Mouse (Mus musculus) CH12F3 (cell line): ENCODE measurements around the gene Macrod1.

ENCODE experiments used
- in situ Hi-C: fragments of 300-500 bp; cut with MboI; formaldehyde crosslinking; loops from 2 replicates; pipeline ENCODE4 v1.14.3; 2020; ENCODE audit warnings: low sequenced_read_pairs

Gene Macrod1

DNA sequence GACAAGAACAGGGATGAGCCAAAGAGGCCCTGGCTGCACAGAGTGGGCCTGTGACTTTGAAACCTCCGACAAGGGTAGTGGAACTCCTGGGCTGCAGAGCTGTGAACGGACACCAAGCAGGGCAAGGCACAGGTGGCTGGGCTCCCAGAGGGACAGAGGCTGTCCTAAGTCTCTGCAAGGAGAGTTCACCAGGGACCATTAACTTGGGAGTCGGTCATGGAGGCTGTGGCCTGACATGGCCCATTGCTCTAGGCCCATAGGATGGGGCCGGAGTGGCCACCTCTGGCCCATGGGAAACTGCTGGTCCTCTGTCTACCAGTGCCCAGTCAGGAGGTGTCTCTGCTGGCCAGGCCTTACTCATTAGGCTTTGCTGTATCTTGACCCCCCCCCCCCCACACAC lies 55.1 kb downstream of the Macrod1 start:
- in situ Hi-C loops: no loop called here

DNA sequence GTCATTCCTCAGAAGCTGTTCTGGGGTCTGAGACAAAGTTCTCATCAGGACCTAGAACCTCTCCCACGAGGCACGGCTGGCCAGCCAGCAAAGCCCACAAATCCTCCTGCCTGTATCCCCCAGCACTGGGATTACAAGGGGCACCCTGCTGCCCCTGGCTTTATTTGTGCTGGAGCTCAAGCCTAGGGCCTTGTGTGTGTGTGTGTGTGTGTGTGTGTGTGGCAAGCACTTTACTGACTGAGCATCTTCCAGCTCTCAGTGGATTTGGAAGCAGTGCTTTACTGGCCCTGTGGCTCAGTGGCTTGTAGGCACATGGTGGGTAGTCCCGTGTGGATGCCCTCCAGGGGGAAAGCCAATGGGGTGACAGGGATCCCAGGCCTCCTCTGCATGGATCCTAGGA lies 56.0 kb downstream of the Macrod1 start:
- in situ Hi-C loops: no loop called here

DNA sequence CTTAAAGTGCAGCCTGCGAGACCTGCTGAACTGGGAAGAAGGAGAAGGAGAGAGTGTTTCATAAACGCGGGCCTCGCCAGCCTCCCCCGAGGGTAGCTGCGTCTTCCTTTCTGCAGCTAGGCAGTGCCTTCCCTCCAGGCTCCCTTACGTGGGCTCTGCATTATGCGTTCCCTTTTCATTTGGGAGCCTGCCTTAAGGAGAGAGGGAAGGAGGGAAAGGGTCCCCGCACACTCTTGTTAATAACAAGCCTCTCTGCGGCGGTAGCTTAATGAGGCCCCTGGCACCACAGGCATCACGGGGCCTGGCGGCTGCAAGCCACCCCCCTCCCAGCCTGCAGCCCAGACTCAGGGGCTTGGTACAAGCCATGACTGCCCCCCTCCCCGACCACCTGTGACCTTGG lies 57.0 kb downstream of the Macrod1 start:
- in situ Hi-C loops: no loop called here

DNA sequence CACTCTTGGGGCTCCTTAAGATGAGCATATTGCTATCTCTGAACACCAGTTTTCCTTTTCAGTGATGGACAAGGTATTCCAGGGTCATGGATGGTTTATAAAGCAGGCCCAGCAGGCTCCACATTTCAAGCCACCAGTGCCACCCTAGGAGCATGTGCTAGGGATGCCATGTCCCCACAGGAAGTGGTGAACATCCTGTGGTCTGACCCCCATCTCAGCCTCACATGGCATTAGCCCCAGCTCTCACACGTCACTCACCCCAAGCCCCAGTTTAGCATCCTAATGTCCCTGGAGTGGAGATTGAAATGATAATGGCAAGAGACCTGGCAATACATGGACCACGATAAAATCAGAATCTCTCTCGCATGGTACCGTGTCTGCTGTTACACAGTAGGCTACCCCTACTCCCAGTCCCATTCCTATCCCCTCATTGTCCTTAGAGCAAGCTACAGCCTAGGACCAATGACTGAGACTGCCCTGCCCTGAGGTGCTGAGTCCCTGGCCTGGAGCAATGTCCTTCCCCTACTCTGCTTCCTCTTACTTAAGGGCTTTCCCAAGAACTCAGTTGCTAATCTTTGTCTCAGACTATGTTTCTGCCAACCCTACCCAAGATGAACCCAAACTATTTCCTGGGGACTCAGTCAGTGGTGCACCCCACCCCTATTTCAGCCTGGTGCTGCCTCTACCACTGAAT lies 59.6 kb downstream of the Macrod1 start:
- in situ Hi-C loops: no loop called here

DNA sequence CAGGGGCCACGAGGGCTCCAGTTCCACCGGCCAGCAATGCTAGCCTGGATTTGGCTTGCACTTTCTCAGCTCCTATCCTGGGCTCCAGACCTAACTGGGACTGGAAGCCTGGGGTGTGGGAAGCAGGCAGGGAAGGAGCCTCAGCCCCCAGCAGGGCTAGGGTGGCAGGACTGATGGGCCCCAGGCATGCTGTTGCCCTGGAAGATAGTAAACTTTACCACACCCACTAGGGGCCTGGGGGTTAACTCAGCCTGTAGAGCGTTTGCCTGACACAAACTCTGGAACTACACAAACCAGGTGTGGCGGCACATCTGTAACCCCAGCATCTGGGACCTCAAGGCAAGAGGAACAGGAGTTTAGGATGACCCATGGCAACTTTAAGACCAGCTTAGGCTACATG lies 60.5 kb downstream of the Macrod1 start:
- in situ Hi-C loops: no loop called here

DNA sequence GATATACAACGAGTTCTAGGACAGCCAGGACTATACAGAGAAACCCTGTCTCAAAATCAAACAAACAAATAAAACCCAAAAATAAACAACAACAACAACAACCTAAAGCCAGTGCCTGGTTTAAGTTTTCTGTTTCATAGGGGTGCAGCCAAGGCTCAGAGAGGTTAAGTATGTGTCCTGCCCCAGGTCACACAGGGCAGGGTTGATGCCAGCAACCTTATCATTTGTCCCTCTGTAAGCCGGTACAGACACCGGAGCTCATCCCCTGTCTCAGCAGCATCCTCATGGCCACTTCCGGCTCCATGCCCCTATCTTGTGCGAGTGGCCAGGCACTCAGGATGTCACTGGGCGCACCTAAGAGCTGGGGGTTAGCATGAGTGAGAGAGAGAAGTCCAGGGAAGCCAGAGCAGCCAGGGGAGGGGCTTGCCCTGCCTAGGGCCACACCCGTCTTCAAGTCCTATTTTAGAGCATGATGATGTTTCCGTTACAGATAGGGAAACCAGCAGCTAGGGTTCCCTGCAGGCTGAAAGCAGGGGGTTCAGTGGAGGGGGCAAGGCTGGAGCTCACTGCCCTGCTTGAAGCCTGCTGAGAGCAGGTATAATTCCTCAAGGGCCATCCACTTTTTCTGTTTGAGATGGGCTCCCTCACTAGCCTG lies 61.2 kb downstream of the Macrod1 start:
- in situ Hi-C loops: no loop called here

DNA sequence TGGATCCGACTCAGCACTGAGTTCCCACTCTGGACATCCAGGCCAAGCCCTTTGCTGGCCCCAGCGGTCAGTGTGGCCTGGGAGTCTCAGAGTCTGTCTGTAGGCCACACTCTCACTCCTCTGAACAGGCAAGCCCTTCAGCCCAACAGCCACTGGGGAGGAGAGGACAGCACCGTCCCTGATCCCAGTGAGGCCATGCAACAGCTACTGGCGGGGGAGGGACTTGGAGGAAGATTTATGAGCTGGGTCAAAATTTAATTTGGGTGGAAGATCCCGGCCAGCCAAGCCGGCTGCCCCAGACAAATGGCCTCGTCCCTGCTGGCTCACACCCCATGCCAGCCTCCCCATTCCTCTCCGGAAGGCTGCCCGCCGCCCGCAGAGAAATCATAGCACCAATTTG lies 64.6 kb downstream of the Macrod1 start:
- in situ Hi-C loops: no loop called here

DNA sequence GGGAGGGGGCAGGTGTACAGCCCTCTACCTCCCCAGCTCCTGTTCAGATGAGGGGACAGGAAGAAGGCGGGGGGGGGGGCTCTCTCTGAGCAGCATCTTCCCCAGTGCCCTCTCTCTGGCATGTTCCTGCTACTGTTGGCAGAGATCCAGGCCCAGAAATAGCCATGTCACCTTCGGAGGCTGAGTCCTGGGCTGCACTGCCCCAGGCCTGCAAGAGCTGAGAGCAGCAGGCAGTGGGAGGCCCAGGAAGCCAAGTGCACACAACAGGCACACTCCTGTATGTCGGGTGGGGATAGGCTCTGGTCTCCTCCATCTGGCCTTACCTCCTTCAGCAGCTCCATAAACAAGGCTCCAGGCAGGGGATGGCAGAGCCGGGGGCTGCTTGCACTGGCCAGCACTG lies 65.7 kb downstream of the Macrod1 start:
- in situ Hi-C loops: no loop called here

DNA sequence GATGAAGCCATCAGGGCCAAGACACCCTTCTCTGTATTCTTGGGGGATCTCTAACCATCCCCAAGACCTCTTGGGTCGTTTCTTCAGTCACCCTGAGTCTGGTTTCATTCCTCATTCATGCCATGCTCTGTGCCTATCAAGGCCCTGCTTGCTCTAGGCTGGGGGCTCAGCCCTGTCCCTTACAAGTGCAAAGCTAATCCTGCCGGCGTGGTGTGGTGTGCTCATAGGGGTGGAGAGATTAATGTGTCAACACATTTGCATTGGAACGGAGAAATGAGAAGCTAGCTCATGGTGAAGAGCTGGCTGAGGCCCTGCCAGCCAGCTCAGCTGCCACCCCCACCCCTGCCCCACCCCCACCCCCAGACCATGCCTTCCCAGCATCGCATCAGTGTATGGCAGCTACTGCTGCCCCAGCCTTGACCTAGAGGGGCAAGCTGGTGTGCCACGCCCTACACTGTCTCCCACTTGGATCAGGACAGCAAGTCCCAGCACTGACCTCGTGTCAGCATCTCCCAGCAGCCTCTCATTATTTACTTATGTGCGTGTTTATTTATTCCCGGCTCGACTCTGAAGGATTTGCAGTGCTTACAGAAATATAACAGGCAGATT lies 66.2 kb downstream of the Macrod1 start:
- in situ Hi-C loops: no loop called here

DNA sequence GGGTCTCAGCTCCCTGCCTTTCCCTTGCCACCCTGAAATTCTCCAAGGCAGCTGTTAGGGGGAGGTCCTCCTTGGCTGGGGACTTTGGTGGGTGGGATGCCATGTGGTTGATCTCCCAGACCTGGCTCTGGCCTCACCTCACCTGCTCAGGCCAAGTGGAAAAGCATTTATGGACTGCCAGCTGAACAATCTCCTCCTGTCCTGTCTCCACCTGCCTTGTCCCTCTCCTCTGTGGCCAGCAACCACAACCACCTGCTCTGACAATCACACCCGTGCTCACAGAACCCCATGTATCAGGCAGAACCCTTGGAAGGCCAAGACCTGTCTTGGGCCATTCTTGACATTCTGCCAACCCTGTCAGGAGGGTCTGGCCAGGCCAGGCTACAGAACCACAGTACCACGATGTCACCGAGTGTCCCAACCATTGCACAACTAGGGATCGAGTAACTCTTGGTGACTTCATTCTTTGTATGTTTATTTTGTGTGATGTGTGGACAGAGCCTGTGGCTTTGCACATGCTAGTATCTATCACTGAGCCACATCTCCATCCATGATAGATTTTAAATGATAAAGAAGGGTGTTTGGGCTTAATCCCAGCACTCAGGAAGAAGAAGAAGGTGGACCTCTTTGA lies 69.0 kb downstream of the Macrod1 start:
- in situ Hi-C loops: no loop called here

DNA sequence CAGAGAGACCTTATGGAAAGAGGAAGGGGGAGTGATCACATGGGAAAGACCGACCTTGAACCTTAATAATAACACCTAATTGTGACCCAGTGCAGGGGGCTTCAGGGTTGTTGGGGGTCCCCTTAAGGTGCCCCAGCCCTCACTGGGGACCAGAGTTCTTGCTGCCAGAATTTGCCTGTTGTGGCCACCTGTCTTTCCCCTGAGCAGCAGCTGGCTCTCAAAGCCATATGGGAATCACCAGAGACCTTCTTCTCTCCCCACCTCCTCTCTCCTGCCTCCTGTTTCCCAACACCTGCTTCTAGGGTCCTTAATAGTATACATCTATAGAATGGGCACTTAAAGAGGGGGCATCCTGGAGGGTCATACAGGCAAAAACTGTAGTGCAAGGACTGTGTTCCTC lies 69.6 kb downstream of the Macrod1 start:
- in situ Hi-C loops: no loop called here

DNA sequence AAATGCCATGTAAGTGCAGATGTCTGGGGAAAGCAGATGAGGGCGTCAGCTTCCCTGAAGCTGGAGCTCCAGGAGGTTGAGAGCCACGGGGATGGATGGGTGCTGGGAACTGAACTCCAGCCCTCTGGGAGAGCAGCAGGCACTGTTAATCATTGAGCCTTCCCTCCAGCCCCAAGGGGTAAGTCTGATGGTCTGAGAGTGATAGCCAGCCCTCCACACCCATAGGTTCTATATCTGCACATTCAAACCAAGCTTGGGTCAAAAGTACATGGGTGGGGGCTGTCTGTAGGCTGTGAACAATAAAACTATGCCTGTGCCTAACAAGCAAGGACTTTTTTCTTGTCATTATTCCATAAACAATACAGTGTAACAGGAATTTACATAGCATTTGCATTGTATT lies 70.3 kb downstream of the Macrod1 start:
- in situ Hi-C loops: no loop called here

DNA sequence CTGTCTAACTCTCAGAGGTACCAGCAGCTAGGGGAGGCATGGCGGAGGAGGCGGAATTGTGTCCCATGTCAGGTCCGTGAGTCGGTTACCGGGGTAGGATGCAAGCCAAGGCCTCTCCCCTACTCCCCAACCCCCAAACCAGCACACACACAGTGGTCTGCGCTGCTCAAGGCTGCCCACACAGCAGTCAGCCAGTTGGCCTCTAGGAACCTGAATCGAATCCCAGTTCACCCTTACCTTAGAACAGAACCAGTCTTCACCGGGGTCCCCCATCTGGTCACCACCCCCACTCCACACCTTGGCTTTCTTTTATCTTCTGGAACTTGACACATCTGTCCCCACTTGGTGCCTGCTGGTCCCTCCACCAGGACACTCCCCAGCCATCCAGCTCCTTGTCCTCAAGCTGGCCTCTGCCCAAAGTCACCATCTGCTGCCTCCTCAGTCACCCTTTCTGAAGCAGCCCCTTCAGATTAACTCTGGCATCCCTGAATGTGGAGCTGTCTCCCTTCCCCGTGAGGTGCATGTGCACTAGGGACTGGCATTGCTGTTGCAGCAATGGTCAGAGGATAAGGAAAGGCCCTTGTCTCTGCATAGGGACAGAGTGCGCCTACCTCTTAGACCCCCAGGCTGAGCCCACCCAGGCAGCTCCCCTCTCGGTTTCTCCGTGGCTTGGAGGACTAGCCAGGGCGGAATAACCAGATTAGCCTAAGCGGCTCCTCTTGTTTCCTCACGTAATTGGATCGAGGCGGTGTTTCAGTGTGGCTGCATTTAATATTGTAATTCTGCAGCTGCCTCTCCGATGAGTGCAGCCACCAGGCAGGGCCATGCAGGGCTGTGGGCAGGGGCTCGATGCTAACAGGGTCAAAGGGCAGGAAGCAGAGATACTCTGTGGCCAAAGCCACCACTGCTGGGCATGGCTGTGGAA lies 72.2 kb downstream of the Macrod1 start:
- in situ Hi-C loops: no loop called here

DNA sequence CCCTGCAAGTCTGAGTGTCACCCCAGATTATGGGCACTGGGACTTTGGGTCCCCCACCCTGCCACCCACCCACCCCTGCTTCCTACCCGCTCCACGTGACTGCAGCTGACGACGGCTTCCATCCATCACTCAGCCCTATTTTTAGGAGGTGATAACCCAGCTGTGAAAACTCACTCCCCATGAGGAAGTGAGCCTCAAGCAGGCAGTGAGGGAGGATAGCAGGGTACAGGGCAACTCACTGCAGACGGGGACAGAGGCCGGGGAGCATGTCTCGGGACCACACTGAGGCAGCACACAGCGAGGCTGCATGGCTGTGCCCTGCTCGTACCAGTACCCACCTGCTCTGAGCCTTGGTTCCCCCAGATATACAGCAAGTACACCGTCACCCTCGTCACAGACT lies 73.7 kb downstream of the Macrod1 start:
- in situ Hi-C loops: no loop called here

DNA sequence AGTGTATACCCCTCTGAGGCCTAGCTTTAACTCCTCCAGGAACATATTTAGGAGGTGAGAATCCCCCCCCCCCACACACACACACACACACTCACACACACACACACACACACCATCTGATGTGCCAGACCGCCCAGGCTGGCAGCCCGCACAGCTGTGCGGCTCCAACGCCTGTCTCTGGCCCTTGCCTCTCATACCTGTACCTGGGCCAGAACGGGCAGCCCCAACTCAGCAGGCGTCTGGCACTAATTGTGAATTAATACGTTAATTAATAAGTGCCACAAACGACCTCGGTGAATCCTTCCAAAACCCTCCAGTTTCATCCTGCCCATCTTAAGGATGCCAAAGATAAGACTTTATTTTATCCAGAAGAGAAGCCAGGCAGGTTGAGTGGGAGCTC lies 76.8 kb downstream of the Macrod1 start:
- in situ Hi-C loops: no loop called here

DNA sequence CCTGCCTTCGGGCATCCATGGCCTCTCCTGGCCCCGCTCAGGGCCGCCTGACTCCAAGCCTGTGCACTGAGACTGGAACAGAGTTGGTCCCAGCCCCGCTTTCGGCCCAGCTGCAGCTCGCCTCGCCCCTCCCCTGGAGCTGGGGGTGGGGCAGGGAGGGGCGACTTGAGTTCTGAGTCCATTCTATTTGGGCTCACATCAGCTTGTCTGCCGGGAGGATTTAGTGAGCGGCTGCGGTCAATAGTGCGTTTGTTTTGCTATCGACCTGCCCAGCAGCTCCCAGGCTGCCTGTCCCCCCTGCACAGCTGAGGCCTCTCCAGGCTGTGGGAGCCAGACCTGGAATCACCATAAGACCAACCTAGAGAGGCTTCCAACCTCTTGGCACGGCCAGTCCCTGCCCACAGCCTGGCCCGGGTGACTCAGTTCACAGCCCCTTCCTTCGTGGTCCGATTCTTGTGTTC lies 78.1 kb downstream of the Macrod1 start:
- in situ Hi-C loops: no loop called here

DNA sequence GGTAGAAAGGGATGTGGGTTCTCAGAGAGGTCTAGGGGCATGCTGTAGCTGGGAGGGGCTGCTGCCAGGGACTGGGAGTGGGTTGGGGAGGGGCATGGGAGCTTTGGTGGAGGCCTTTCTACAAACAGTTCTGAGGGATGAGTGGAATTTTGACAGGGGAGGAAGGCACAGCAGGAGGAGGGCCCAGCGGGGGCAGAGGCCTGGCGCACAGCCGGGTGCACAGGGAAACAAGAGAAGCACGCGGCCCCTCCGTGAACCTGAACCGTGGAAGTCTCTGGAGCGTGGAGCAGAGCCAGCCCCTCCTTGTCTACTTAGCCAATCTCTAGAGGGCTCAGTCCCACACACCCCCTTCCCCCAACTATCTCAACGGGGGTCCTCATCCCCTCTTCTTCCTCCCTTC lies 78.9 kb downstream of the Macrod1 start:
- in situ Hi-C loops: no loop called here

DNA sequence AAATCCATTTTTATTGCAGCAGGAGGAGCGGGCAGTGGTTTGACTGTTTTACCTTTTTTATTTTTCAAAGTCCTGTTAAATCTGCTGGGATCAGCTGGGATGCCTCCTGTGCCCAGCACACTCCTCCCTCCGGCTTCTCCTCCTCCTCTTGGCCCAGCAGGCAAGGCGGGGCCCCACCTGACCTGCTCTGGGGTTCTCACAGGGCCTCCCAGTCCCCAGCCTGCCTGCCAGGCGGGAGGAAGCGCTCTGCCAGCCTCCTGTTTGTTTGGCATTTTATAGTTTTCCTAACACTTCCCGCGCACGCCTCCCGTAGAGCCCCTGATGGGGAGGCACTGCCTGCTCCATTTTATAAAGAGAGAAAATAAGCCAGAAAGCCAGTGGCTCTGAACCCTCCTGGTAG lies 79.4 kb downstream of the Macrod1 start:
- in situ Hi-C loops: no loop called here

DNA sequence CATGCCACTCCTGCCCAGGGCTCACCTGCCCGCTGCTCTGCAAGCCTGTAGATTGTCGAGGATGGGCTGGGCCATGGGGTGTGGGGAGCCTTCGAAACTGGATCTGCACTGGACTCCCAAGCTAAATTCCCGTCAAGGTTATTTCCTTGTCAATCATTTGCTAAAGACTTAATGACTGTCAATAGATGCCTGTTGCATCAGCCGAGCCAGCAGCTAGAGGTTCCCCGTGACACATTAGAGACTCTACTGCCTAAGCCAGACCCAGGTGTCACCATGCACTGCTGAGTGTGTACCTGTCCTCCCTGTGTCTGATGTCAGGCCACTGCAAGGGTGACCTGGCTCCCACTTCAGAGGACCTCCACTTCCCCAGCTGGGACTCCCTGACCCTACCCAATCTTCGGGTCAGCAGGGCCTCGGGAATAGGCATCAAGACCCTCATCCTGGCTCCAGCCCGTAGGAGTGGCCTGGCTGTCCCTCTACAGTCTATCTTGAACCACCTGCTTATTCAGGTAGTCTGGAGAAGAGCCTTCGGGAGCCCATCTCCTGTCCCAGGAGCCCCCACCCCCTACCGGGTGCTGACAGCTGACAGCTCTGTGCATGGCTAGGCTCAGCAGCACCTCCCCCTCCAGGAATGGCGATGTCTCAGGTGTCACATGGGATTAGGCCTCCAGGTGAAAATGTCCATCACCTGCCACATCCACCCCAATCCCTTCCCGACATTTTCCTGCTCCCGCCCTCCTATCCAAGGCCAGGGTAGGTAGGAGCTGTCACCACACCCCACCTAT lies 80.3 kb downstream of the Macrod1 start:
- in situ Hi-C loops: no loop called here

DNA sequence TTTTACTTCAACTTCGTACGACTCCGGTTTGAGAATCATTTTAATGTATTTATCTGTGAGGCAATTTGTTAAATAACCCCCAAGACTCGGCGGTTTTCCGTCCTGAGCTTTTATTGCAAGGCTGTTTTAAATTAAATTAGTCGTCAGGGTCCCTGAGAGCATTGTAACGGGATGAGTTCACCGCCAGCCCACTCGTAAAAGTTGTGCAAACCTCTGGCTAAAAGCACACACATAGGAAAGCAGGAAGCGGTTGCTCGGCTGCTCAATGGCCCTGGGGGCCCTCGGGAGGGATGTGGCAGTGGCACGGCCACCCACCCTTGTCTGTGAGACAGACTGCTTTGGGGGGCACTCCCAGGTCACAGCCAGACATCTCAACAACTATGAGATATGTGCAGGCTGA lies 81.7 kb downstream of the Macrod1 start:
- in situ Hi-C loops: no loop called here
